ENCODE assay signal across 20 mouse cellular contexts in genomic region chr3:122456156-122456555, GRCm38 (mm10).
DNase-seq lines count a peak whose midpoint lies in the region; ATAC-seq and TF ChIP-seq lines count a peak whose summit lies in the region.
"Had no signal": no experiment of that assay in that cellular context is flagged by ENCODE, and none has a peak within 500 bp of the region (broad histone marks: within the 10 kb centered on the region; RNA-seq: fewer than 3 reads in every experiment).

No protein-coding gene starts in this region.

- TF ChIP-seq EP300 in liver, postnatal 0 days (IDR thresholded peaks at IDR 0.05; ENCODE audit: low read depth): no peak

- H3K27me3 ChIP-seq in liver, embryonic 11.5 days (replicated peaks; ENCODE audit: control insufficient read depth, insufficient read depth, low read length): no peaks in the 10 kb centered on the region
- no peaks in the 10 kb centered on the region for H3K27me3 ChIP-seq in liver, embryonic 13.5 days
- H3K27me3 ChIP-seq in liver, postnatal 0 days (ENCODE audit: insufficient read depth, low read length): no peaks in the 10 kb centered on the region
- H3K27me3 ChIP-seq in forebrain, postnatal 0 days (ENCODE audit: insufficient read depth, low read length): no peaks in the 10 kb centered on the region
- H3K27me3 ChIP-seq: embryonic facial prominence, embryonic 13.5 days; forebrain, embryonic 13.5 days; hindbrain, embryonic 12.5 days; Patski had no signal

- H3K9me3 ChIP-seq in liver, embryonic 11.5 days (ENCODE audit: control insufficient read depth, low read length): no peaks in the 10 kb centered on the region
- H3K9me3 ChIP-seq in liver, embryonic 13.5 days (replicated peaks): no peaks in the 10 kb centered on the region
- no peaks in the 10 kb centered on the region for H3K9me3 ChIP-seq in liver, postnatal 0 days (ENCODE audit: low read length)
- H3K9me3 ChIP-seq in forebrain, postnatal 0 days (ENCODE audit: low read length): no peaks in the 10 kb centered on the region
- H3K9me3 ChIP-seq: embryonic facial prominence, embryonic 13.5 days; forebrain, embryonic 13.5 days; heart, embryonic 13.5 days; hindbrain, embryonic 12.5 days had no signal

- H3K36me3 ChIP-seq in liver, embryonic 11.5 days (ENCODE audit: control insufficient read depth, insufficient read depth, low read length): no peaks in the 10 kb centered on the region
- H3K36me3 ChIP-seq in liver, embryonic 13.5 days: no peaks in the 10 kb centered on the region
- no peaks in the 10 kb centered on the region for H3K36me3 ChIP-seq in liver, postnatal 0 days (replicated peaks; ENCODE audit: insufficient read depth, low read length)
- H3K36me3 ChIP-seq in forebrain, postnatal 0 days (ENCODE audit: insufficient read depth): no peaks in the 10 kb centered on the region
- H3K36me3 ChIP-seq: embryonic facial prominence, embryonic 13.5 days; heart, embryonic 13.5 days; hindbrain, embryonic 12.5 days had no signal

- H3K9ac ChIP-seq in liver, embryonic 11.5 days (ENCODE audit: low read depth, low read length): no peak overlapping the region
- no peak overlapping the region for H3K9ac ChIP-seq in liver, embryonic 13.5 days
- H3K9ac ChIP-seq in liver, postnatal 0 days (replicated peaks): no peak overlapping the region
- no peak overlapping the region for H3K9ac ChIP-seq in forebrain, postnatal 0 days
- H3K9ac ChIP-seq: embryonic facial prominence, embryonic 13.5 days; forebrain, embryonic 13.5 days; heart, embryonic 13.5 days; hindbrain, embryonic 12.5 days had no signal

- TF ChIP-seq CTCF in liver, postnatal 0 days (IDR thresholded peaks at IDR 0.05; ENCODE audit: low read depth): no peak
- TF ChIP-seq CTCF in forebrain, postnatal 0 days (IDR thresholded peaks at IDR 0.05; ENCODE audit: low read depth): no peak

- no peak for DNase-seq in liver, embryonic 11.5 days (ENCODE audit: low spot score)
- DNase-seq in liver: no peak
- DNase-seq in liver, embryonic 13.5 days: no peak
- no peak for DNase-seq in liver, postnatal 0 days
- DNase-seq in cerebellum, postnatal 36 days: no peak
- DNase-seq in forebrain, postnatal 0 days: no peak
- no peak for DNase-seq in thymus, postnatal 25 days
- no peak for DNase-seq in left cerebral cortex, adult 9 months (ENCODE audit: low spot score in 2 of 2)
- DNase-seq: adrenal gland, postnatal 14 days; cerebellum, adult 8-10 months; cerebellum, postnatal 14 days; gastrocnemius, postnatal 36 days; heart, adult 11 months; heart, postnatal 36 days had no signal

- H3K27ac ChIP-seq in liver, embryonic 11.5 days (ENCODE audit: low read depth, low read length): no peak overlapping the region
- no peak overlapping the region for H3K27ac ChIP-seq in liver, embryonic 13.5 days
- H3K27ac ChIP-seq in liver, postnatal 0 days (ENCODE audit: low read depth): no peak overlapping the region
- H3K27ac ChIP-seq in forebrain, postnatal 0 days (ENCODE audit: low read depth, low read length): no peak overlapping the region
- H3K27ac ChIP-seq: embryonic facial prominence, embryonic 13.5 days; forebrain, embryonic 13.5 days; heart, embryonic 13.5 days; hindbrain, embryonic 12.5 days had no signal

- no peak overlapping the region for H3K4me3 ChIP-seq in liver, embryonic 11.5 days (ENCODE audit: low read depth, low read length)
- H3K4me3 ChIP-seq in liver, embryonic 13.5 days (replicated peaks): no peak overlapping the region
- no peak overlapping the region for H3K4me3 ChIP-seq in liver, postnatal 0 days (ENCODE audit: low read depth, low read length)
- H3K4me3 ChIP-seq in forebrain, postnatal 0 days (ENCODE audit: low read depth, low read length): no peak overlapping the region
- H3K4me3 ChIP-seq: embryonic facial prominence, embryonic 13.5 days; forebrain, embryonic 13.5 days; heart, embryonic 13.5 days; hindbrain, embryonic 12.5 days had no signal

- WGBS in liver, embryonic 11.5 days: 61% methylated on average over 4 of the region's 4 CpGs
- WGBS in liver, embryonic 13.5 days (ENCODE audit: insufficient replicate concordance): 34% methylated on average over 4 of the region's 4 CpGs
- WGBS in liver, postnatal 0 days (ENCODE audit: insufficient replicate concordance): 61% methylated on average over 4 of the region's 4 CpGs
- 94% methylated on average over 4 of the region's 4 CpGs for WGBS in forebrain, postnatal 0 days

- H3K4me2 ChIP-seq in liver, embryonic 11.5 days: no peak overlapping the region
- H3K4me2 ChIP-seq in liver, embryonic 13.5 days: no peak overlapping the region
- H3K4me2 ChIP-seq in liver, postnatal 0 days (ENCODE audit: low read depth, low read length): no peak overlapping the region
- no peak overlapping the region for H3K4me2 ChIP-seq in forebrain, postnatal 0 days (ENCODE audit: low read depth)
- H3K4me2 ChIP-seq: embryonic facial prominence, embryonic 13.5 days; forebrain, embryonic 13.5 days; heart, embryonic 13.5 days; hindbrain, embryonic 12.5 days had no signal

- H3K4me1 ChIP-seq in liver, embryonic 11.5 days (replicated peaks; ENCODE audit: control insufficient read depth, insufficient read depth, low read length): peaks cover 9% of the 10 kb centered on the region
- H3K4me1 ChIP-seq in liver, embryonic 13.5 days (replicated peaks): peaks cover 13% of the 10 kb centered on the region
- H3K4me1 ChIP-seq in liver, postnatal 0 days (ENCODE audit: insufficient read depth): no peaks in the 10 kb centered on the region
- 0 out of 2 replicates have a peak, but pooled peaks cover 8% of the 10 kb centered on the region for H3K4me1 ChIP-seq in forebrain, postnatal 0 days (ENCODE audit: insufficient read depth)

- peak; percentile 86 for ATAC-seq in liver, embryonic 11.5 days (replicated peaks; ENCODE audit: low FRiP score)
- peak; percentile 85 for ATAC-seq in liver, embryonic 13.5 days (ENCODE audit: low read depth)
- ATAC-seq in liver, postnatal 0 days: peak; percentile 47; the same call in 1 of the 2 replicates
- no peak for ATAC-seq in forebrain, postnatal 0 days
- ATAC-seq: activated CD4-positive, CD25-positive, alpha-beta regulatory T cell, adult 4 months; forebrain, embryonic 13.5 days; Patski had no signal
